Mouse (Mus musculus) MEL (cell line): ENCODE data around the gene Dok4. TPM values are rescaled to one million over a fixed set of nuclear protein-coding genes. Genes with fewer than 3 reads are reported as not detected.

Experiments used
- DNase-seq: peaks from one replicate; pipeline ENCODE4 v3.0.0; 2011; ENCODE audit warnings: low read depth, low spot score
- H3K27ac ChIP-seq: 2 replicates; pipeline ENCODE4 v1.5.1; 2012; ENCODE audit warnings: low read depth, mild to moderate bottlenecking, control low read depth, low read length, moderate library complexity; ENCODE audit not compliant: control insufficient read depth
- H3K27me3 ChIP-seq, 2 experiments: fragments of 150-350 bp in 1 of 2; sonication (generic) in 1 of 2; 2 replicates each; pipeline ENCODE4 v1.6.1; 2012; ENCODE audit warnings: low read length in 2 of 2, mild to moderate bottlenecking in 2 of 2, improper control_type of control experiment in 1 of 2, moderate library complexity in 1 of 2; ENCODE audit not compliant: insufficient read depth in 2 of 2, control insufficient read depth in 1 of 2
- H3K36me3 ChIP-seq, 2 experiments: 2 replicates each; pipeline ENCODE4 v1.6.1; 2012 to 2014; ENCODE audit warnings: low read length in 2 of 2, improper control_type of control experiment in 1 of 2, inconsistent platforms in 1 of 2, mild to moderate bottlenecking in 1 of 2; ENCODE audit not compliant: insufficient read depth in 2 of 2, control insufficient read depth in 1 of 2
- H3K4me1 ChIP-seq, 2 experiments: fragments of 150-350 bp in 1 of 2; sonication (generic) in 1 of 2; 2 replicates each; pipeline ENCODE4 v1.6.1; 2012; ENCODE audit warnings: low read length in 2 of 2, improper control_type of control experiment in 1 of 2, mild to moderate bottlenecking in 1 of 2; ENCODE audit not compliant: insufficient read depth in 2 of 2, control insufficient read depth in 1 of 2
- H3K4me3 ChIP-seq, 2 experiments: fragments of 150-350 bp in 1 of 2; sonication (generic) in 1 of 2; 2 replicates each; pipeline ENCODE4 v1.5.1; 2012; ENCODE audit warnings: low read depth in 2 of 2, low read length in 2 of 2, mild to moderate bottlenecking in 2 of 2, moderate library complexity in 2 of 2, control low read depth in 1 of 2, improper control_type of control experiment in 1 of 2; ENCODE audit not compliant: control insufficient read depth in 1 of 2, insufficient read depth in 1 of 2
- H3K79me2 ChIP-seq: 2 replicates; pipeline ENCODE4 v1.6.1; 2012; ENCODE audit warnings: mild to moderate bottlenecking, low read length, moderate library complexity; ENCODE audit not compliant: control insufficient read depth, poor library complexity, insufficient read depth
- H3K9ac ChIP-seq: 2 replicates; pipeline ENCODE4 v1.6.1; 2012; ENCODE audit warnings: low read depth, mild to moderate bottlenecking, control low read depth, low read length, moderate library complexity; ENCODE audit not compliant: control insufficient read depth, poor library complexity, severe bottlenecking
- H3K9me3 ChIP-seq: fragments of 150-350 bp; sonication (generic); replicated peaks from 2 replicates; pipeline ENCODE4 v1.6.1; 2012; ENCODE audit warnings: mild to moderate bottlenecking, low read length, improper control_type of control experiment, moderate library complexity; ENCODE audit not compliant: insufficient read depth
- BHLHE40 ChIP-seq: IDR thresholded peaks from 2 replicates; pipeline ENCODE4 v1.6.1; 2012; ENCODE audit warnings: low read depth, mild to moderate bottlenecking, inconsistent platforms, low read length, improper control_type of control experiment, borderline replicate concordance
- CHD1 ChIP-seq: IDR thresholded peaks from 2 replicates; pipeline ENCODE4 v1.6.1; 2012; ENCODE audit warnings: low read depth, mild to moderate bottlenecking, inconsistent platforms, low read length, improper control_type of control experiment
- CTCF ChIP-seq, 3 experiments: IDR thresholded peaks in 2 of 3; conservative IDR thresholded peaks in 1 of 3; 2 replicates each; pipeline ENCODE4 v1.5.1; 2011 to 2012; ENCODE audit warnings: low read length in 3 of 3, low read depth in 2 of 3, mild to moderate bottlenecking in 2 of 3, improper control_type of control experiment in 1 of 3, inconsistent platforms in 1 of 3, mixed read lengths in 1 of 3, moderate library complexity in 1 of 3; ENCODE audit not compliant: control insufficient read depth in 1 of 3, insufficient read depth in 1 of 3, poor library complexity in 1 of 3, severe bottlenecking in 1 of 3
- EP300 ChIP-seq, 2 experiments: IDR thresholded peaks; 2 replicates each; pipeline ENCODE4 v1.6.1; 2011; ENCODE audit warnings: improper control_type of control experiment in 2 of 2, low read length in 2 of 2, low read depth in 1 of 2, mild to moderate bottlenecking in 1 of 2
- GABPA ChIP-seq: IDR thresholded peaks from 2 replicates; pipeline ENCODE4 v1.6.1; 2012; ENCODE audit warnings: low read depth, mild to moderate bottlenecking, inconsistent platforms, low read length, improper control_type of control experiment, moderate library complexity
- GATA1 ChIP-seq: IDR thresholded peaks from 2 replicates; pipeline ENCODE4 v1.6.1; 2011; ENCODE audit warnings: low read depth, low read length, improper control_type of control experiment
- HCFC1 ChIP-seq: IDR thresholded peaks from 2 replicates; pipeline ENCODE4 v1.6.1; 2012; ENCODE audit warnings: low read depth, mild to moderate bottlenecking, inconsistent platforms, low read length, improper control_type of control experiment, moderate library complexity
- JUND ChIP-seq: IDR thresholded peaks from 2 replicates; pipeline ENCODE4 v1.6.1; 2011; ENCODE audit warnings: low read depth, mild to moderate bottlenecking, improper control_type of control experiment, low read length
- MAZ ChIP-seq: IDR thresholded peaks from 2 replicates; pipeline ENCODE4 v1.6.1; 2012; ENCODE audit warnings: low read depth, mild to moderate bottlenecking, inconsistent platforms, low read length, improper control_type of control experiment
- MEF2A ChIP-seq: IDR thresholded peaks from 2 replicates; pipeline ENCODE4 v1.6.1; 2014; ENCODE audit warnings: low read depth, mild to moderate bottlenecking, inconsistent platforms, low read length, improper control_type of control experiment; ENCODE audit not compliant: poor library complexity, insufficient replicate concordance, severe bottlenecking; ENCODE audit errors: extremely low read depth
- MXI1 ChIP-seq: IDR thresholded peaks from 2 replicates; pipeline ENCODE4 v1.6.1; 2011; ENCODE audit warnings: mild to moderate bottlenecking, low read depth, low read length, improper control_type of control experiment
- NRF1 ChIP-seq: IDR thresholded peaks from 2 replicates; pipeline ENCODE4 v1.6.1; 2014; ENCODE audit warnings: low read depth, mild to moderate bottlenecking, inconsistent platforms, low read length, improper control_type of control experiment, moderate library complexity; ENCODE audit not compliant: poor library complexity, insufficient read depth, severe bottlenecking
- POLR2A ChIP-seq, 2 experiments: IDR thresholded peaks; 2 replicates each; pipeline ENCODE4 v1.6.1; 2011 to 2012; ENCODE audit warnings: low read length in 2 of 2, mild to moderate bottlenecking in 2 of 2, control low read depth in 1 of 2, improper control_type of control experiment in 1 of 2, low read depth in 1 of 2, moderate library complexity in 1 of 2; ENCODE audit not compliant: control insufficient read depth in 1 of 2, insufficient read depth in 1 of 2, poor library complexity in 1 of 2
- POLR2AphosphoS2 ChIP-seq: IDR thresholded peaks from 2 replicates; pipeline ENCODE4 v1.6.1; 2011; ENCODE audit warnings: low read length, improper control_type of control experiment
- RAD21 ChIP-seq: IDR thresholded peaks from 2 replicates; pipeline ENCODE4 v1.6.1; 2011; ENCODE audit warnings: mild to moderate bottlenecking, low read depth, low read length, improper control_type of control experiment
- SMC3 ChIP-seq: IDR thresholded peaks from 2 replicates; pipeline ENCODE4 v1.6.1; 2011; ENCODE audit warnings: low read depth, low read length, improper control_type of control experiment
- TAL1 ChIP-seq: IDR thresholded peaks from 2 replicates; pipeline ENCODE4 v1.6.1; 2012; ENCODE audit warnings: mild to moderate bottlenecking, inconsistent platforms, low read length, moderate library complexity, mixed read lengths
- TBP ChIP-seq: IDR thresholded peaks from 2 replicates; pipeline ENCODE4 v1.8.0; 2011; ENCODE audit warnings: low read depth, low read length, improper control_type of control experiment
- TCF12 ChIP-seq: IDR thresholded peaks from 2 replicates; pipeline ENCODE4 v1.6.1; 2014; ENCODE audit warnings: low read depth, mild to moderate bottlenecking, inconsistent platforms, low read length, improper control_type of control experiment, moderate library complexity
- USF1 ChIP-seq: IDR thresholded peaks from 2 replicates; pipeline ENCODE4 v1.6.1; 2014; ENCODE audit warnings: low read depth, mild to moderate bottlenecking, inconsistent platforms, low read length, improper control_type of control experiment, moderate library complexity
- USF2 ChIP-seq, 2 experiments: IDR thresholded peaks; 2 replicates each; pipeline ENCODE4 v1.6.1; 2011 to 2012; ENCODE audit warnings: improper control_type of control experiment in 2 of 2, low read length in 2 of 2, borderline replicate concordance in 1 of 2, inconsistent platforms in 1 of 2, low read depth in 1 of 2, mild to moderate bottlenecking in 1 of 2; ENCODE audit not compliant: insufficient read depth in 1 of 2
- ZC3H11A ChIP-seq: IDR thresholded peaks from 2 replicates; pipeline ENCODE4 v1.6.1; 2012; ENCODE audit warnings: low read depth, mild to moderate bottlenecking, inconsistent platforms, low read length, improper control_type of control experiment
- ZNF384 ChIP-seq: IDR thresholded peaks from 2 replicates; pipeline ENCODE4 v1.6.1; 2012; ENCODE audit warnings: low read depth, mild to moderate bottlenecking, inconsistent platforms, low read length, improper control_type of control experiment
- polyA plus RNA-seq, 2 experiments: library from polyadenylated mRNA; stranded (reverse) in 1 of 2; unstranded in 1 of 2; fragments of >175 nt in 1 of 2; fragments of >200 nt in 1 of 2; gene quantifications; 2 replicates each; pipeline versions ENCODE4 v1.2.1 to v1.2.4; 2012; ENCODE audit warnings: low replicate concordance in 2 of 2, low read depth in 1 of 2; ENCODE audit not compliant: insufficient read length in 2 of 2, insufficient read depth in 1 of 2, missing spikeins in 1 of 2
- total RNA-seq: library from RNA; depleted of rRNA; stranded (reverse); fragments of 300-350 nt; gene quantifications from 2 replicates; pipeline ENCODE4 v1.2.3, GENCODE M21; 2012

Dok4 gene
- total and polyA plus RNA-seq, 3 experiments = 1.5 to 3.2 TPM; not detected in 1

DNA sequence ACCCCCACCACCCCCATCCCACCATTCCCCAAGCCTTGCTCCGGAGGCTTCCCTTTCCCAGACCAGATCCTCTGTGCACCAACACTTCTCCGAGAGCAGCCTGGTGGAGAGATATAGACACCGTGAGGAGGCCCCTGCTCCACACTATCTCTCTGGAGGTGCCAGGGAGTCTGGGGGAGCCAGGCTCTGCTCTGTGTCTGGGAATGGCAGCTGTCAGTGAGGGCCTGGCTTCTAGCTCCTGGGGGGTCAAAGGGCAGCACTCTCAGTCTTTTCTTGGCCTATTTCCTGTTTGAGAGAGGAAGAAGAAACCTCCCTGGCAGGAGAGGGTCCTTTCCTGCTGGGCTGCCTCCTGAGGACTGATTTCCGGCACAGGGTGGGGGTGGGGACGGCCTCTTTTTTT, 24.9 kb upstream of the Dok4 start:
- Histone ChIP-seq H3K4me3 (no peak overlapping the region), H3K27me3 (peaks cover 0 to 8% of the 10 kb centered on the region in 2 experiments; a peak in 1 of 4 replicates), H3K4me1 (0 out of 4 replicates have a peak, but pooled peaks cover 0 to 4% of the 10 kb centered on the region in 2 experiments), H3K36me3 (no peaks in the 10 kb centered on the region), H3K9me3 (no peaks in the 10 kb centered on the region), H3K27ac (no peak overlapping the region), H3K79me2 (no peaks in the 10 kb centered on the region), H3K9ac (no peak overlapping the region)
- DNase-seq = no peak
- no peak for TF ChIP-seq GATA1
- no peak for TF ChIP-seq TBP
- no peak for TF ChIP-seq MAZ
- TF ChIP-seq ZC3H11A = no peak
- no peak for TF ChIP-seq SMC3
- TF ChIP-seq JUND = no peak
- no peak for TF ChIP-seq CTCF (IDR thresholded peaks at IDR 0.05 in 2 of 3, conservative IDR thresholded peaks at IDR 0.05 in 1 of 3; ENCODE audit: control insufficient read depth in 1 of 3, insufficient read depth in 1 of 3, low read depth in 2 of 3, low read length in 3 of 3, poor library complexity in 1 of 3, severe bottlenecking in 1 of 3)
- no peak for TF ChIP-seq NRF1
- TF ChIP-seq MXI1 = no peak

DNA sequence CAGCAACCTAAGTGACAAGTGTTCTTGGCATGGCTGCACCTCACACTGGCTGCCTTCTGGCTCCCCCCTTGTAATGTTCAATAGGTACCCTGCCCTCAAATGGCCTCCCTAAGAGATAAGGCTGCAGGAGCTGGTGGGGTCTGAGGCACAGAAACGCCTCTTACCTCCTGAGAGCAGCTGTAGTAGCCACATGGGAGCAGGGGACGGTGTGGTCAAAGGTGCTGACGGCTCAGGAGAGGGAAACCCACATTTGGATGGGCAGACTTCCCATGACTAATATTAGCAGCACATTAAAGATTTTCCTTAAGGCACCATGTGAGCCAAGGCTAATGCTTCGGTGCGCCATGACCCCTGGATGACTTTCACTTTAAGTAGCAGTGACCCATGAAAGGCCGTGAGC, 24.5 kb upstream of the Dok4 start:
- TF ChIP-seq ZNF384 (no peak), EP300 (IDR thresholded peaks at IDR 0.05; ENCODE audit: low read depth in 1 of 2, low read length in 2 of 2) (no peak), TCF12 (no peak), POLR2AphosphoS2 (no peak), RAD21 (no peak), NRF1 (no peak), SMC3 (no peak), MXI1 (no peak), USF1 (no peak), GATA1 (no peak), BHLHE40 (no peak), USF2 (IDR thresholded peaks at IDR 0.05; ENCODE audit: borderline replicate concordance in 1 of 2, insufficient read depth in 1 of 2, low read depth in 1 of 2, low read length in 2 of 2) (no peak), HCFC1 (no peak), CHD1 (no peak), TBP (no peak), TAL1 (no peak), MEF2A (no peak), GABPA (no peak), POLR2A (IDR thresholded peaks at IDR 0.05; ENCODE audit: control insufficient read depth in 1 of 2, insufficient read depth in 1 of 2, low read depth in 1 of 2, low read length in 2 of 2, poor library complexity in 1 of 2) (no peak)
- no peak for DNase-seq
- Histone ChIP-seq H3K27ac (no peak overlapping the region), H3K4me1 (0 out of 4 replicates have a peak, but pooled peaks cover 0 to 4% of the 10 kb centered on the region in 2 experiments), H3K27me3 (peaks cover 0 to 8% of the 10 kb centered on the region in 2 experiments; a peak in 1 of 4 replicates), H3K9me3 (no peaks in the 10 kb centered on the region), H3K36me3 (no peaks in the 10 kb centered on the region), H3K79me2 (no peaks in the 10 kb centered on the region), H3K4me3 (no peak overlapping the region), H3K9ac (no peak overlapping the region)
